Mouse (Mus musculus): Measurements from ENCODE around the gene Klhdc8b. TPM values are rescaled to one million over a fixed set of nuclear protein-coding genes. Genes with fewer than 3 reads are reported as not detected.
A peak's percentile ranks its signal among the peaks of the same experiment; 100 is the strongest.

Klhdc8b gene
- polyA plus RNA-seq, 1 experiment from 2014 or later: 37.8 TPM

DNA sequence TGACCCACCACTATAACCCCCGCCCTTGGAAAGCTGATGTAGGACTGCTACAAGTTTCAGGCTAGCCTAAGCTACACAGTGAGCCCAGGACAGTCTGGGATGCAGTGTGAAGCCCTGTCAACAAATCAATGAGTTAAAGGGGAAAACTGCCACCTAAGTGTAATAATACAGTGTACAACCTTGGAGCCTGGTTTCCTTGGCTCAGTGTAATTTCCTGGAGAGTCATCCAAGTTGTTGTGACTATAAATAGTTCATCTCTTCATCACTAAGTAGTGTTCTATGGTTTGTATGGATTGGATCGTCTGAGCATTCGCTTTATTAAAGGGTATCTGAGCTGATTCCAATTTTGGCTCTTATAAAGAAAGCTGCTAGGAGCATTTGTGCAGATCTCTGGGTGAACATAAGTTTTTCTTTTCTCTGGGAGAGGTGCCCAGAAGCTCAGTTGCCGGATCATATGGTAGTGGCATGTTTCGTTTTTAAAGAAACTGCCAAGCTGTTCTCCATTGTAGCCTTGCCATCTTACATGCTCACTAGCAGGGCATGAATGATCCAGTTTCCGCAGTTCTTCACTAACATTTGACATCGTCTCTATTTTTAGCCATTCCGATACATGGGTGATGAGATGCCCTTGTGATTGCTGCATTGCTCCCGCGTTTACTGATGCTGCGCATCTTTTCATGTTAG, 20.0 kb downstream of the Klhdc8b start:
- no peak overlapping the region for H3K27ac ChIP-seq
- H3K4me1 ChIP-seq: peaks cover 10% of the 10 kb centered on the region
- WGBS: 91% methylated on average over 11 of the region's 11 CpGs
- H3K9ac ChIP-seq: no peak overlapping the region
- ATAC-seq (ENCODE audit: low FRiP score, low read depth): no peak
- H3K36me3 ChIP-seq: no peaks in the 10 kb centered on the region
- no peak overlapping the region for H3K4me2 ChIP-seq (replicated peaks)
- no peaks in the 10 kb centered on the region for H3K27me3 ChIP-seq
- no peak overlapping the region for H3K4me3 ChIP-seq
- no peaks in the 10 kb centered on the region for H3K9me3 ChIP-seq

DNA sequence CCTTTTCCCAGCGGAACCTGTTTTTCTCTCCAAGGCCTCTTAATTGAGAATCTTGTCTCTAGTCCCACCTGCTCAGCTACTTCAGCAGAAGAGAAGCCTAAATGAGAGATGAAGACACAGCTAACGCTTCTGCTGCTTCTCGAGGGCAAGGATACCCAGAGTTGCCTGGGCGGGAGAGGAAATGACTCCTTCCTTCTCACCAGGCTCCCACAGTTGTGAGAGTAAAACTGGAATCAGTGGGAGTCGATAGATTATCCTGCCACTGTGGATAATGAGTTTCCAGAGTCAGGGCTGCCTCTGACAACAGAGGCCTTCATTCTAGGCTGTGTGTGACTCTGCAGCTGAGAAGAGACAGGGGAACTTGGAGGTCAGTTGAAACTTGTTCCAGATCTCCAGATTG, 20.9 kb downstream of the Klhdc8b start:
- no peak overlapping the region for H3K4me2 ChIP-seq (replicated peaks)
- peaks cover 4% of the 10 kb centered on the region for H3K4me1 ChIP-seq
- ATAC-seq (ENCODE audit: low FRiP score, low read depth): no peak
- H3K27me3 ChIP-seq: no peaks in the 10 kb centered on the region
- no peaks in the 10 kb centered on the region for H3K9me3 ChIP-seq
- no peak overlapping the region for H3K27ac ChIP-seq
- WGBS: 66% methylated on average over 5 of the region's 5 CpGs
- no peak overlapping the region for H3K9ac ChIP-seq
- H3K36me3 ChIP-seq: no peaks in the 10 kb centered on the region
- H3K4me3 ChIP-seq: no peak overlapping the region

DNA sequence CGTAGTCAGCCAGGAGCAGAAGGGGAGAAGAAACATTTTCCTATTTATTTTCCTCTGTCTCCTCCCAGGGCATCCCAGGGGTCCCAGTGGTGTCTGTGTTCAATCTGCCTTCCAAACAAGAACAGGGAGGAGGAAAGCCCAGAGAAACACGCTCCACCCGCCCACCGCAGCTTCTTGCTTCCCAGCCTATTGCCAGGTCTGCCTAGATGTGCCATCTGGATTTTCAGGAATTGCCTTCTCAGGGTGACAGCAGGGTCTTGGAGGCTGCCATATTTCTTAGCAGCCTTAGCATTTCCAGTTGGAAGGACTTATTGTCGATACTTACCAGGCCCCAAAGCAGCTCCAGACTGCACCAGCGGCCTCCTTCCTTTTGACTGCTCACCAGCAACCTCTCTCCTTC, 22.2 kb downstream of the Klhdc8b start:
- WGBS: 79% methylated on average over 6 of the region's 6 CpGs
- no peak for ATAC-seq (ENCODE audit: low FRiP score, low read depth)
- H3K27me3 ChIP-seq: no peaks in the 10 kb centered on the region
- H3K4me1 ChIP-seq: no peaks in the 10 kb centered on the region
- H3K4me3 ChIP-seq: no peak overlapping the region
- no peak overlapping the region for H3K9ac ChIP-seq
- no peaks in the 10 kb centered on the region for H3K36me3 ChIP-seq
- H3K4me2 ChIP-seq (replicated peaks): no peak overlapping the region
- no peak overlapping the region for H3K27ac ChIP-seq
- no peaks in the 10 kb centered on the region for H3K9me3 ChIP-seq

DNA sequence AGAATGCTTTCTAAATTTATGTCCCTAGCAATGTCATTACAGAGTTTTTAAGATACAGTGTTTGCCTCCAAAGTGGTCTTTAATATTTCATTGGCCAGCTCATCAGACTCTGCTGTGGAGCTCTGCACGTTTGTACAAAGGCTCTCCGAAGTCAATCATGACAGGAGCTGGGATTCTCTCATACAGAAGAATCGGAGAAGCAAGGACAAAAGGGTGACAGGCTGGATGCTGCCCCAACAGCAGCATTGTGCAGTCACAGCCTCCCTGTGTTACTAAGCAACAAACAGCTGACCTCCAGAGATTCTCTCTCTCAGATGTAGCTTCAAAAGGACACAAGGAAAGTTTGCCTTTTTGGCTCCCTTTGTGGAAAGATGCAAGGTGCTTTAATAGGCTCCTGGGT, 25.2 kb downstream of the Klhdc8b start, which contains the start of gene BC048562:
Gene BC048562 (plus strand): TSS at position 301 of the 400 bp plus-strand sequence.
- no peak for ATAC-seq (ENCODE audit: low FRiP score, low read depth)

DNA sequence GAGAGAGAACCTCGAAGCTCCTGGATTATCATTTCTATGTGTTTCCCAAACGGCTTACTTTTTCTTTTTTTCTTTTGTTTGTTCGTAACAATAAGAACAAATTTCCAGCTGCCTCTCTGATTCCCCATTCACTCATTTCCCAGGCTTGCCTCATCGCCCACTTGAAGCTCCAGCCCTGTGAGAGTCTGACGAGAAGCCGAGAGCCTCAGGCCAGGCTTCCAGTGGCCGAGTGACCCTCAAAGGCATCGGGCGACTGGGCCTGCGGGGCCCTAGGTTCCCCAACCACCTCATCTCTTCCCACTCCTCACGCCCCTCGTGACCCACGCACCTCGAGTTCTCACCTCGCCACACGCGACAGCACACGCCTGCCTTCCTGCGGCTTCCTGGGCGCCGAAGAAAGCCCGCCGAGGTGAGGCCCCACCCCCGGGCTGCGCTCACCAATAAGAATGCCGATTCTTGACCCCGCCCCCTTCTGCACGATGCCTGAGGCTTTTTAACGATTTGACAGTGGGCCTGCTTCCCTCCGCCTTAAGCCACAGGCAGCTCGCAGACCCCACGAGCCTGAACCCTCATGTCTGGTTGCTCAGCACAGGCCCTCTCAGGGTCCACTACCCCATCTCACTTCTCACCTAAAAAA, 29.8 kb downstream of the Klhdc8b start:
- Histone ChIP-seq H3K4me3 (peak overlapping the region; percentile 27), H3K9ac (peak overlapping the region; percentile 19; the same call in 1 of the 2 replicates), H3K27ac (no peak overlapping the region), H3K27me3 (no peaks in the 10 kb centered on the region), H3K4me2 (replicated peaks) (peak overlapping the region; percentile 49), H3K9me3 (no peaks in the 10 kb centered on the region), H3K36me3 (no peaks in the 10 kb centered on the region), H3K4me1 (peaks cover 4% of the 10 kb centered on the region; the same call in 1 of the 2 replicates)
- peak; percentile 57; the same call in 1 of the 2 replicates for ATAC-seq (ENCODE audit: low FRiP score, low read depth)
- 45% methylated on average over 32 of the region's 32 CpGs for WGBS

More for the DNA sequence above, 25.2 kb downstream of the Klhdc8b start, which contains the start of gene BC048562:
- Histone ChIP-seq H3K27me3 (no peaks in the 10 kb centered on the region), H3K4me2 (replicated peaks) (no peak within 1 kb of the TSS), H3K27ac (no peak within 1 kb of the TSS), H3K36me3 (no peaks in the 10 kb centered on the region), H3K9me3 (no peaks in the 10 kb centered on the region), H3K4me1 (peaks cover 4% of the 10 kb centered on the region; the same call in 1 of the 2 replicates), H3K4me3 (no peak within 1 kb of the TSS), H3K9ac (peak within 1 kb of the TSS; percentile 25; the same call in 1 of the 2 replicates)
- WGBS: 77% methylated on average over 3 of the region's 3 CpGs

DNA sequence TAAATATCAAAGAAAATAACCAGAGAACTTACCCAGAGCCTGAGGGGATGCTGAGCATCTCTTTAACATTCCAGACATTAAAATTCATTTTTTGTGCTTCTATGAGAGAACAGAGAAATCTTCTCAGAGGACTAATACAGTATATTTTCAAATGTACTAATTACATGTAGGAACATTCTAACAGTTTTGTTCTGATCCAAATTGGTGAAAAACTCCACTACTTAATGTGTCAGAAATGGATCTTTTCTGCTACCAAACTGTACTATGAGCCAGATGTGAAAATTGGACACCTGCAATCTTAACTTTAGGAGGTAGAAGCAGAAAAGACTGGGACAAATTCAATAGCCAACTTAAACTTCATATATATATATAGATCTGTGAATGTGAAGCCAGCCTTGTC, 33.0 kb downstream of the Klhdc8b start, which contains the start of gene Ccdc36:
Gene Ccdc36 (minus strand): TSS at position 101 of the 400 bp plus-strand sequence.
- Histone ChIP-seq H3K4me2 (replicated peaks) (no peak within 1 kb of the TSS), H3K9ac (no peak within 1 kb of the TSS), H3K36me3 (no peaks in the 10 kb centered on the region), H3K4me3 (no peak within 1 kb of the TSS), H3K27me3 (no peaks in the 10 kb centered on the region), H3K4me1 (peaks cover 4% of the 10 kb centered on the region; the same call in 1 of the 2 replicates), H3K9me3 (no peaks in the 10 kb centered on the region), H3K27ac (no peak within 1 kb of the TSS)
- ATAC-seq (ENCODE audit: low FRiP score, low read depth): no peak

DNA sequence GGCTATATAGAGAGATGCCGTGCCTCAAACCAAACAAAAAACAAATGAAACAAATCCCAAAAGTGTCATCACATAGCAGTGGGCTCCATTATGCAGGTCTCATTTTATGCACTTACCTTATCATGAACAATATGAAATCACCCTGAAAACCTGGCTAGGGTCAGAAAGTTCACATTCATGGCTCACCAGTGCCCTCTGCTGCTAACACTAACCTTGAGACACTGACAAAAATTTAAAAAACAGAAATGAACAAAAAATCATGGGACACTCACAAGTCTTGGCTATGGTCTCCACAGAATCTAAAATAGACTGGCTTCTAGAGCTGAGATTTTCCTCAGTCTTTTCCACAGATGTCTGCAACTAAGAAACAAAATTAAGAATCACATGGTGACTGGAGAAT, 49.2 kb downstream of the Klhdc8b start:
- Histone ChIP-seq H3K4me1 (no peaks in the 10 kb centered on the region), H3K4me2 (replicated peaks) (no peak overlapping the region), H3K9ac (no peak overlapping the region), H3K36me3 (no peaks in the 10 kb centered on the region), H3K27me3 (no peaks in the 10 kb centered on the region), H3K27ac (no peak overlapping the region), H3K9me3 (no peaks in the 10 kb centered on the region), H3K4me3 (no peak overlapping the region)
- no peak for ATAC-seq (ENCODE audit: low FRiP score, low read depth)
- WGBS: 73% methylated on average over 1 of the region's 1 CpGs

DNA sequence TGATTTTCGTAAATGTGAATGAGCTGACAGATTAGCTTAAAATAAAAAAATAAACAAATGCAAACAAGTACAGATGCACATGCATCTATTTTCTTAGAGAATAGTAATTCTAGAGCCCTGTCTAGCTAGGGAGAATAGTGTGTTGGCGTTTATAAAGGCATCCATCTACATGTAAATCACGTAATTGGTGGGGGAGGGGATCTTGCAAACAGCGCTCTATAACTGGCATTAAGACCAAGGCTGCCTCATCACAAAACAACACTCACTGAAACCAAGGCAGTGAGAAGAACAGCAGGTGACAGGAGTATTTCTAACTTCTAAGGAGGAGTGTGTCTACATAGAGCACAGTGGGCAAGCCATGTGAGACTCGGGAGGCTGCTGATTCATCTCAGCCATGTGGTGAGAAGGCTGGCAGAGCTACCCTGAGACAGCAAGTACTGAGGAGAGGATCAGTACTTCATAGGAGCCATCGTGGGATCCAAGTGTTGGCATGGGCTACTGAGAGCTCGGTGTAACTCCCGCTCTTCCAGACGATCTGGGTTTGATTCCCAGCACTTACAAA, 49.9 kb downstream of the Klhdc8b start:
- no peaks in the 10 kb centered on the region for H3K36me3 ChIP-seq
- no peak overlapping the region for H3K4me2 ChIP-seq (replicated peaks)
- H3K27ac ChIP-seq: no peak overlapping the region
- H3K9ac ChIP-seq: no peak overlapping the region
- no peaks in the 10 kb centered on the region for H3K27me3 ChIP-seq
- H3K4me3 ChIP-seq: no peak overlapping the region
- ATAC-seq (ENCODE audit: low FRiP score, low read depth): no peak
- no peaks in the 10 kb centered on the region for H3K4me1 ChIP-seq
- no peaks in the 10 kb centered on the region for H3K9me3 ChIP-seq
- 77% methylated on average over 9 of the region's 9 CpGs for WGBS

DNA sequence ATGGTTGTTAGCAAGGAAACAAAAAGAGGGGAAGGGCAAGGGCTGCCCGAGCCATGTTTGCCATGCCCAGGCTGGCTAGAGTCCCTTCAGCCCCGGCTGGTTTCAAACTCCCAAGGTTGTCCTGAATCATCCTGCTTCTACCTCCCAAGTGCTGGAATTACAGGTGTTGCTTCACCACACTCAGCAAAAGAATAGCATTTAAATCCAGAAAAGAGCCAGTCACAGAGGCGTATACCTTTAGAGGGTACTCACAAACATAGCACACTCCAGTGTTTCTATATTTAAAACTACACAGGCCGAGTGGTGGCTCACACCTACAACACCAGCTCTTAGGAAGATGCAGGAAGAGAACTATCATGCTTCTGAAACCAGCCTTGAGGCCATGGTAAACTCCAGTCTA, 51.8 kb downstream of the Klhdc8b start:
- H3K9me3 ChIP-seq: no peaks in the 10 kb centered on the region

DNA sequence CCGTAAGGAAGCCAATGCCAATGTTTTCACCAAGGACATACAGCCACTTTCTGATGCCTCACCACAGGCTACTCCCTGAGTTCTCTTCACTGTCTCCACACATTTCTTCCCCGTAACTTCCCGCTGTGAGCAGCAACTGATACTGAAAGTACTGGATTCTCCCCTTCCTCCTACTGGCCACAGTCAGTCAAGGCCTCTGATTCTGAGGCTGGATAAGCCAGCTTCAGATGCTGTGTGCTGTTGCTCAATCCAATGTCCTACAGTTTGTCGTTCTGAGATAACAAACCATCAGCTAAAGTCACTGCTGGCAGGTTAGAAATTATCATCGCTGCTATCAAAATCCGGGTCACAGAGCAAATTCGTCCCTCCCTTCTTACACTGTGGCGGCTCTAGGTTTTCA, 56.9 kb downstream of the Klhdc8b start:
- 87% methylated on average over 8 of the region's 8 CpGs for WGBS
- ATAC-seq (ENCODE audit: low FRiP score, low read depth): no peak
- Histone ChIP-seq H3K9ac (no peak overlapping the region), H3K9me3 (no peaks in the 10 kb centered on the region), H3K27ac (no peak overlapping the region), H3K36me3 (no peaks in the 10 kb centered on the region), H3K4me2 (replicated peaks) (no peak overlapping the region), H3K27me3 (no peaks in the 10 kb centered on the region), H3K4me3 (no peak overlapping the region), H3K4me1 (0 out of 2 replicates have a peak, but pooled peaks cover 2% of the 10 kb centered on the region)

More for the DNA sequence above, 51.8 kb downstream of the Klhdc8b start:
- ATAC-seq (ENCODE audit: low FRiP score, low read depth): no peak
- Histone ChIP-seq H3K27ac (no peak overlapping the region), H3K4me2 (replicated peaks) (no peak overlapping the region), H3K4me1 (no peaks in the 10 kb centered on the region), H3K27me3 (no peaks in the 10 kb centered on the region), H3K36me3 (no peaks in the 10 kb centered on the region), H3K9ac (no peak overlapping the region), H3K4me3 (no peak overlapping the region)
- 89% methylated on average over 4 of the region's 4 CpGs for WGBS

DNA sequence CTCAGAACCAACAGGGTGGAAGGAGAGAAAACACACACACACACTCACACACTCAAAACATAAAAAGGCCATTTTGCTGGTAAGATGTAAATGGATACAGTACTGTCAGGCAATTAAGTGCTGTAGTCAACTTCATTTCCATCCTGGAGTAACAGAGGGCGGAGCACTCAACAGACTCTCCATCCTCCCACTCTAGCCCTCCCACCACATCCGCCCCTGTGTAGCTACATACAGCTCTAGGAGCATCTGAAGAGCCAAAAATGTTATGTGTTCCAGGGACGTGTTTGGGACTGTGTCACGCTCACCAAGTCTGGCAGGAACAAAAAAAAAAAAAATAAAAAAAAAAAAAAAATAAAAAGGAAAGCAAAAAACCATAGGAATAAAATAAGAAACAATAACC, 58.3 kb downstream of the Klhdc8b start:
- ATAC-seq (ENCODE audit: low FRiP score, low read depth): no peak
- Histone ChIP-seq H3K36me3 (no peaks in the 10 kb centered on the region), H3K9me3 (no peaks in the 10 kb centered on the region), H3K4me1 (0 out of 2 replicates have a peak, but pooled peaks cover 2% of the 10 kb centered on the region), H3K4me3 (no peak overlapping the region), H3K27ac (no peak overlapping the region), H3K4me2 (replicated peaks) (no peak overlapping the region), H3K9ac (no peak overlapping the region), H3K27me3 (no peaks in the 10 kb centered on the region)
- 89% methylated on average over 4 of the region's 4 CpGs for WGBS

DNA sequence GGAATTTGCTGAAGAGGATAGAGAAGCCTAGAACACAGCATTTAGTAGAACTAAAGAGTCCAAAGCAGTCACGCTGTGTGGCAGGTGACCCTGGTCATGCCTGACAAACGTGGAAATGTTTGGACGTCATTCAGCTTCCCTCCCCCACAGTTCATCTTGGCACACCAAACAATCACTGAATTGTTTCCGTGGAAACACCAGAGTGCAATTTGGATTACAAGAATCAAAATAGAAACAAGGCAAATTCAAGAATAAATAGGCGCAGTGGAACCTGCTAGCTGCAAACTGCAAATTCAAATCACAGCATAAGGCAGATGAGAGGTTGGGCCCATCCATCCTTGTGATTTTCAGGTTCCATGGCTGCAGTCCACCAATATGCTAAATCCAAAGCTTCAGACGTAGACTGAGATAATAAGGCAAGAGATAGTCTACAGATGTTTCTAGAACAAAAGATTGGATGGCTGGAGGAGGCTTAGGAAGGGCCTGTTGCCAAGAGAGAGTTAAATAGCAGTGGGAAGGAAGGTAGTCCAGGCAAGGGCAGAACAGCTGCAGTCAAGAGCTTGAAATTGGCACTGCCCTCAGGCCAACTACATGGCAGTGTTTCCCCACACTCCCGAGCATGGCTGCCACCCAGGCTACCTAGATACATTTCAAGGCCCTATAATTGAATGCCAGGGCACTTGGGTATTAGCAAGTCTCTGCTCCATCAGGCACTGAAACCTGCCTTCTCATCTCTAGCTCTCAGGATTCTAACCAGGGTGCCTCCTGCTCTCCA, 60.0 kb downstream of the Klhdc8b start:
- WGBS: 76% methylated on average over 7 of the region's 7 CpGs
- no peak for ATAC-seq (ENCODE audit: low FRiP score, low read depth)
- Histone ChIP-seq H3K9ac (no peak overlapping the region), H3K27ac (no peak overlapping the region; the same call in 1 of the 2 replicates), H3K4me1 (0 out of 2 replicates have a peak, but pooled peaks cover 2% of the 10 kb centered on the region), H3K27me3 (no peaks in the 10 kb centered on the region), H3K36me3 (no peaks in the 10 kb centered on the region), H3K4me2 (replicated peaks) (no peak overlapping the region), H3K4me3 (no peak overlapping the region), H3K9me3 (no peaks in the 10 kb centered on the region)
